Mouse (Mus musculus) ES-Bruce4 (cell line): Measurements from ENCODE around the gene Cacna1d. TPM values are rescaled to one million over a fixed set of nuclear protein-coding genes. Genes with fewer than 3 reads are reported as not detected.

Experiments
- H3K27ac ChIP-seq: 2 replicates; pipeline ENCODE4 v1.5.1; 2012; ENCODE audit warnings: low read length, inconsistent platforms; ENCODE audit not compliant: insufficient read depth
- H3K27me3 ChIP-seq: 2 replicates; pipeline ENCODE4 v1.6.1; 2012; ENCODE audit warnings: mild to moderate bottlenecking, low read length, inconsistent platforms; ENCODE audit not compliant: control insufficient read depth, poor library complexity, insufficient read depth, severe bottlenecking
- H3K36me3 ChIP-seq: 2 replicates; pipeline ENCODE4 v1.6.1; 2012; ENCODE audit warnings: inconsistent platforms, mild to moderate bottlenecking, low read length, moderate library complexity; ENCODE audit not compliant: control insufficient read depth, poor library complexity, insufficient read depth, severe bottlenecking
- H3K4me1 ChIP-seq: one replicate; pipeline ENCODE4 v1.8.1; 2011; ENCODE audit warnings: low read length; ENCODE audit not compliant: control insufficient read depth, insufficient read depth
- H3K4me3 ChIP-seq: 2 replicates; pipeline ENCODE4 v1.5.1; 2011; ENCODE audit warnings: low read depth, mild to moderate bottlenecking, low read length
- H3K9ac ChIP-seq: 2 replicates; pipeline ENCODE4 v1.6.1; 2012; ENCODE audit warnings: low read depth, mild to moderate bottlenecking, inconsistent platforms; ENCODE audit not compliant: poor library complexity, severe bottlenecking
- H3K9me3 ChIP-seq: replicated peaks from 2 replicates; pipeline ENCODE4 v1.6.1; 2012; ENCODE audit warnings: mild to moderate bottlenecking, low read length, inconsistent platforms; ENCODE audit not compliant: control insufficient read depth, poor library complexity, insufficient read depth, severe bottlenecking
- CTCF ChIP-seq: IDR thresholded peaks from one replicate; pipeline ENCODE4 v1.8.1; 2011; ENCODE audit warnings: low read depth, low read length
- EP300 ChIP-seq: IDR thresholded peaks from 2 replicates; pipeline ENCODE4 v1.6.1; 2011; ENCODE audit warnings: low read depth, low read length; ENCODE audit not compliant: insufficient read depth
- POLR2A ChIP-seq: IDR thresholded peaks from one replicate; pipeline ENCODE4 v1.8.1; 2011; ENCODE audit warnings: low read length; ENCODE audit not compliant: insufficient read depth
- polyA plus RNA-seq: library from polyadenylated mRNA; stranded (reverse); fragments of >200 nt; gene quantifications from 2 replicates; pipeline ENCODE4 v1.2.4, GENCODE M21; 2011; ENCODE audit warnings: low read depth; ENCODE audit not compliant: missing spikeins, insufficient read depth, insufficient read length

Gene Cacna1d
- polyA plus RNA-seq, 1 experiment = 0.24 TPM

DNA sequence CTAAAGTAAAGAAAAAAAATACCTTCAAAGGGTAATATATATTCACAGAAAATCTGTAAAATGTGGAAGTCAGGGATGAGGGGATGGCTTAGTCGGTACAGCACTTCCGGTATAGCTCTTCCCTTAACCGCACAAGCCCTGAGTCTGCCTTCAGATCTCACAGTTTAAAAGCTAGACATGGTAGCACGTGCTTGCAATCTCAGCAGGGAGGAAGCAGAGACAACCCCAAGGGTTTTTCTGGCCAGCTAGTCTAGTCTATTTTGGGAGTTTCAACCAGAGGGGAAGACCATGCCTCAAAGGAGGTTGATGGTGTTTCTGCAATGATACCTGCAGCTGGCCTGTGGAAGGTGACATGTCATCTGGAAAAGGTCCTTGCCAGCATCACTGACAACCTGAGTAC, 128.9 kb downstream of the Cacna1d start:
- no peaks in the 10 kb centered on the region for H3K4me1 ChIP-seq
- no peaks in the 10 kb centered on the region for H3K9me3 ChIP-seq
- H3K4me3 ChIP-seq = no peak overlapping the region
- no peak overlapping the region for H3K27ac ChIP-seq
- no peaks in the 10 kb centered on the region for H3K36me3 ChIP-seq
- no peak overlapping the region for H3K9ac ChIP-seq
- no peak for TF ChIP-seq EP300
- no peak for TF ChIP-seq POLR2A
- TF ChIP-seq CTCF = no peak
- no peaks in the 10 kb centered on the region for H3K27me3 ChIP-seq

GRCm38 (mm10) chr14:30360478-30360877, 130.8 kb downstream of the Cacna1d start:
- Histone ChIP-seq H3K4me3 (no peak overlapping the region), H3K4me1 (no peaks in the 10 kb centered on the region), H3K36me3 (no peaks in the 10 kb centered on the region), H3K9ac (no peak overlapping the region), H3K27ac (no peak overlapping the region), H3K9me3 (no peaks in the 10 kb centered on the region), H3K27me3 (no peaks in the 10 kb centered on the region)
- TF ChIP-seq CTCF = no peak
- TF ChIP-seq POLR2A = no peak
- TF ChIP-seq EP300 = no peak

GRCm38 (mm10) chr14:30360004-30360403, 131.3 kb downstream of the Cacna1d start:
- Histone ChIP-seq H3K9ac (no peak overlapping the region), H3K27me3 (no peaks in the 10 kb centered on the region), H3K9me3 (no peaks in the 10 kb centered on the region), H3K4me1 (no peaks in the 10 kb centered on the region), H3K4me3 (no peak overlapping the region), H3K36me3 (no peaks in the 10 kb centered on the region), H3K27ac (no peak overlapping the region)
- TF ChIP-seq POLR2A = no peak
- TF ChIP-seq EP300 = no peak

DNA sequence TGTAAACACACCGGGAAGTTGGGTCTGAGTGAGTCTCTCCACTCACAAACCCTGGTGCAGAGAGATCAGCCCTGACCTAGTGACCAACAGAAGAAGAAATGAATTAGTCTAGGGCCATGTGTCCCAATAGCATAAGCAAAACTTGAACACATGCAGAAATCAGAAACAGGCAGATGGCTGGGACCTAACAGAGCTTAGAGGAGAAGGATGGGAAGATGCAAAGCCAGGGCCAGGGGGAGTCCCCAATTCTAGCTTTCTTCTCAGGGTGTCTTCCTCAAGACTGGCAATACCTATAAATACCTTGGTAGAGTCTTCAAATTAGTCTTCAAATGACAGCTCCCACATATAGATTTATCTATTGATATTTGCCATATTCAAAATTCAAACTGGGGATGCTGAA, 133.2 kb downstream of the Cacna1d start:
- Histone ChIP-seq H3K4me3 (no peak overlapping the region), H3K36me3 (no peaks in the 10 kb centered on the region), H3K27me3 (peaks cover 11% of the 10 kb centered on the region), H3K27ac (no peak overlapping the region), H3K9ac (no peak overlapping the region), H3K9me3 (no peaks in the 10 kb centered on the region), H3K4me1 (no peaks in the 10 kb centered on the region)
- no peak for TF ChIP-seq EP300

DNA sequence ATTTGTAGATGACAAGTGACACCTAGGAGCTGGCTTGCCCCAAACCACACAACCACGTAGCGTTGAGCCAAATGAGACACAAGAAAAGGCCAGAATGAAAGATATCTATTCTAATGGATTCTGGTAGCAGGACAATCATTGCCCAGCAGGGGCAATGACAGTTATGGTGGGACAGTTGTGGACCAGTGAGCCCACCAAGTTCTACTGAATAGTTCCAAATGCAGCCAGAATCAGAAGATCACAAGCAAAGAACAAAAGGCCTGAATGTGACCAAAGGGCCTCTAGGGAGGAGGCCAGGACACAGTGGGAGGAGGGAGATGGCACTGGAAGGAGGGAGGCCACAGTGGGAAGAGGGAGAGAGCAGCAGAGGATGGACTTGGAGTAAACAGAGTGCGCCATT, 134.8 kb downstream of the Cacna1d start:
- H3K36me3 ChIP-seq = no peaks in the 10 kb centered on the region
- TF ChIP-seq EP300 (no peak), CTCF (no peak), POLR2A (no peak)
- H3K4me3 ChIP-seq = no peak overlapping the region
- H3K9me3 ChIP-seq = no peaks in the 10 kb centered on the region
- peaks cover 14% of the 10 kb centered on the region for H3K27me3 ChIP-seq
- H3K4me1 ChIP-seq = no peaks in the 10 kb centered on the region
- H3K27ac ChIP-seq = no peak overlapping the region
- no peak overlapping the region for H3K9ac ChIP-seq

- H3K27me3 ChIP-seq = peaks cover 14% of the 10 kb centered on the region
- no peak overlapping the region for H3K4me3 ChIP-seq
- H3K9me3 ChIP-seq = no peaks in the 10 kb centered on the region
- no peaks in the 10 kb centered on the region for H3K36me3 ChIP-seq
- TF ChIP-seq CTCF = no peak
- no peak for TF ChIP-seq EP300
- no peak for TF ChIP-seq POLR2A
- no peaks in the 10 kb centered on the region for H3K4me1 ChIP-seq
- no peak overlapping the region for H3K27ac ChIP-seq
- no peak overlapping the region for H3K9ac ChIP-seq
Measured at GRCm38 (mm10) chr14:30354761-30355160, 136.5 kb downstream of the Cacna1d start.

DNA sequence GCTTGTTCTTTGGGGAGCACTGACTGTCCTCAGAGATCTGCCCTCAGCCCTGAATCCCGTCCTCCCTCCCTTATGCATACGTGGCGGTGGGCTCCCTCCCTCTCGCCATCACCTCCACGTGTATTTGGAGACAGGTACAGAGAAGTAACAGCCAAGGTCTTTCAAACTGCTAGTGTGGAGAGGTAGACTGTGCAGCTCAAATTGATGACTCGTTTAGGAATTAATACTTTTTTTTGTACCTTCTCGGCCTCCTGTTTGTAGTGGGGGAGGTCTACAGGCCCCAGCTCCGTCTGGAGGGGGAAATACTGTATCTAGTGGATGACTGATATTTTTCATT, 137.2 kb downstream of the Cacna1d start:
- Histone ChIP-seq H3K36me3 (no peaks in the 10 kb centered on the region), H3K4me3 (peak overlapping the region; percentile 75), H3K9me3 (no peaks in the 10 kb centered on the region), H3K4me1 (no peaks in the 10 kb centered on the region), H3K27ac (no peak overlapping the region), H3K27me3 (peaks cover 14% of the 10 kb centered on the region), H3K9ac (peak overlapping the region; percentile 87; the same call in 1 of the 2 replicates)
- no peak for TF ChIP-seq EP300
- no peak for TF ChIP-seq POLR2A
- TF ChIP-seq CTCF = no peak
